Mouse (Mus musculus) lung, adult 2 months (tissue): ENCODE data around the gene Sirt1.

Experiments used
- CTCF ChIP-seq: fragments of 200-500 bp; IDR thresholded peaks from 2 replicates; pipeline ENCODE4 v1.5.1; 2011; ENCODE audit warnings: mild to moderate bottlenecking, low read length, control low read depth; ENCODE audit not compliant: insufficient read depth
- POLR2A ChIP-seq: fragments of 200-500 bp; IDR thresholded peaks from 2 replicates; pipeline ENCODE4 v1.6.1; 2011; ENCODE audit warnings: low read depth, mild to moderate bottlenecking, control low read depth, low read length, borderline replicate concordance; ENCODE audit errors: extremely low read depth

DNA sequence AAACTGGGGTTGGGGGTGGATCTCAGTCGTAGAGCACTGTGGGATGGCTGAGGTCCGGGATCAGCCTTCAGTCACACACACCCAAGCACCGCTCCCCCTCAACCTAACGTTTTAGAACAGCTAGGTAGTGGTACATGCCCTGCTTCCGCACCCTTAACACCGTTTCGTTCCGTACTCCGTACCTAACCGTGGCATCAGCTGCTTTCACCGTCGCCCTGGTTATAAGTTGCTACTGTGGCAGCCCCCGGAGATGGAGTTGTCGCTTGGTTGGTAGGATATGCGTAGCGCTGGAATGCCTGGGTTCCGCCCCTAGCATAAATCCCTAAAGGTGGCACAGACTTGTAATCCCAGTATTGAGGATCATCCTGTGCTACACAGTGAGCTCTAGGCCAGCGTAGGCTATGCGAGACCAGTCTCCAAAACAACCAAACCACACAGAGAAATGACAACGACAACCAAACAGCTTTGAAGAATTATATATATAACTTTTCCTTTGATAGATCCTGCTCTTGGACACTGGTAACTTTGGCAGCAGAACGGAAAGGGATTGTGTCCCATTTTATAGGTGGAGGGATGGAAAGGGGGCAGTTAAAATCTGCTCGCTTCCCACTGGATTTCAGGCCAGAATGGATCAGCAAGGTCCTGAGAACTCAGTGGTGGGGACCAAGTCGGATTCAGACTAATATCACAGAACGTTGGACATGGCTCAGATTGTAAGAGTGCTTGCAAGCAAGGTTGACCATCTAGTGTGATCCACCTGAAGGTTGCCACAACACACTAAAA is at the start of gene Sirt1:
- TF ChIP-seq POLR2A (no peak), CTCF (no peak)
